Mouse (Mus musculus) embryonic fibroblast, embryonic 13.5 days (primary cell): ENCODE data around the gene Apeh.

Source experiments
- CTCF ChIP-seq: IDR thresholded peaks from 2 replicates; pipeline ENCODE4 v1.5.1; 2011; ENCODE audit warnings: mild to moderate bottlenecking, control low read depth, low read length, moderate library complexity, borderline replicate concordance; ENCODE audit not compliant: insufficient read depth
- POLR2A ChIP-seq: IDR thresholded peaks from 2 replicates; pipeline ENCODE4 v1.6.1; 2011; ENCODE audit warnings: low read depth, mild to moderate bottlenecking, control low read depth, low read length, moderate library complexity

GRCm38 (mm10) chr9:108090611-108091120, 3.7 kb downstream of the Apeh start:
- TF ChIP-seq CTCF: no peak
- TF ChIP-seq POLR2A: no peak
